Mouse (Mus musculus) myocyte (in vitro differentiated cells): Measurements from ENCODE around the gene Slc37a4.

ENCODE experiments used
- CEBPB ChIP-seq: IDR thresholded peaks from 2 replicates; pipeline ENCODE4 v1.6.1; 2011; ENCODE audit warnings: mild to moderate bottlenecking, moderate library complexity; ENCODE audit not compliant: poor library complexity, insufficient read depth, severe bottlenecking
- E2F4 ChIP-seq: IDR thresholded peaks from one replicate; pipeline ENCODE4 v1.6.1; 2011; ENCODE audit warnings: mild to moderate bottlenecking, control low read depth, moderate library complexity; ENCODE audit not compliant: insufficient read depth
- MAX ChIP-seq: IDR thresholded peaks from one replicate; pipeline ENCODE4 v1.6.1; 2011; ENCODE audit warnings: low read depth, mild to moderate bottlenecking, control low read depth
- MYOD1 ChIP-seq, 3 experiments: IDR thresholded peaks; one replicate each; pipeline ENCODE4 v1.6.1; 2011; ENCODE audit warnings: control low read depth in 2 of 3, low read depth in 2 of 3, mild to moderate bottlenecking in 2 of 3, moderate library complexity in 1 of 3; ENCODE audit not compliant: insufficient read length in 2 of 3, control insufficient read depth in 1 of 3
- MYOG ChIP-seq, 3 experiments: IDR thresholded peaks; one replicate each; pipeline ENCODE4 v1.6.1; 2011; ENCODE audit warnings: control low read depth in 2 of 3, low read depth in 2 of 3, mild to moderate bottlenecking in 2 of 3; ENCODE audit not compliant: insufficient read length in 2 of 3, control insufficient read depth in 1 of 3, insufficient read depth in 1 of 3
- POLR2A ChIP-seq: IDR thresholded peaks from one replicate; pipeline ENCODE4 v1.6.1; 2011; ENCODE audit warnings: low read depth, mild to moderate bottlenecking, control low read depth, moderate library complexity; ENCODE audit not compliant: insufficient read length
- POLR2AphosphoS2 ChIP-seq: IDR thresholded peaks from one replicate; pipeline ENCODE4 v1.6.1; 2011; ENCODE audit warnings: low read depth, control low read depth; ENCODE audit not compliant: insufficient read length
- SRF ChIP-seq: IDR thresholded peaks from one replicate; pipeline ENCODE4 v1.6.1; 2011; ENCODE audit warnings: low read depth; ENCODE audit not compliant: control insufficient read depth, insufficient read length
- TCF12 ChIP-seq: IDR thresholded peaks from one replicate; pipeline ENCODE4 v1.6.1; 2011; ENCODE audit warnings: mild to moderate bottlenecking, control low read depth; ENCODE audit not compliant: poor library complexity, insufficient read depth, severe bottlenecking
- TCF3 ChIP-seq: IDR thresholded peaks from one replicate; pipeline ENCODE4 v1.6.1; 2011; ENCODE audit warnings: low read depth, control low read depth; ENCODE audit not compliant: insufficient read length
- USF1 ChIP-seq: IDR thresholded peaks from one replicate; pipeline ENCODE4 v1.6.1; 2011; ENCODE audit warnings: low read depth, mild to moderate bottlenecking, control low read depth, moderate library complexity

DNA sequence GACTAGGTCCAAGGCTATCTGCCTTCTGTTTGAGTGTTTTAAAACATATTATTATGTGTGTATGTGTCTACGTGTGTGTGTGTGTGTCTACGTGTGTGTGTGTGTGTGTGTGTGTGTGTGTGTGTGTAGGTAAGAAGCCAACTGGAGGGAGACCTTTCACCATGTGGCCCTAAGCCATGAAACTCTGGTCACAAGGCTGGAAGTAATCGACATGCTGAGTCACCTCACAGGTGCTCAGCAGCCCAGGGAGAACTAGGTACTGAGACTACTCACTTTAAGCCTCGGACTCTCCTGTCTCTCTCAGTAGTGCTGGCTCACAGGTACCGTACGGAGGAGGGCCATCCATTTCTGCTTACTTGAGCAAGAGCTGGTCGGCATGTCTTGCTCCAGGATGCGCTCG lies 49.5 kb upstream of the Slc37a4 start:
- no peak for TF ChIP-seq POLR2A
- no peak for TF ChIP-seq TCF12
- no peak for TF ChIP-seq CEBPB
- no peak for TF ChIP-seq POLR2AphosphoS2
- no peak for TF ChIP-seq E2F4
- TF ChIP-seq TCF3 = no peak
- no peak for TF ChIP-seq MYOG (IDR thresholded peaks at IDR 0.05; ENCODE audit: control insufficient read depth in 1 of 3, insufficient read depth in 1 of 3, insufficient read length in 2 of 3, low read depth in 2 of 3)
- TF ChIP-seq MYOD1 (IDR thresholded peaks at IDR 0.05; ENCODE audit: control insufficient read depth in 1 of 3, insufficient read length in 2 of 3, low read depth in 2 of 3) = no peak
- no peak for TF ChIP-seq MAX
- TF ChIP-seq SRF = no peak
- TF ChIP-seq USF1 = no peak
